Mouse (Mus musculus): Measurements from ENCODE around the gene Nrip2. TPM values are rescaled to one million over a fixed set of nuclear protein-coding genes. Genes with fewer than 3 reads are reported as not detected.

The Nrip2 gene
- polyA plus RNA-seq, 1 experiment from 2014 or later: 2.5 TPM

- WGBS: 96% methylated on average over 1 of the region's 1 CpGs
- ATAC-seq (ENCODE audit: insufficient number of reproducible peaks, insufficient read depth, low FRiP score, low read depth): no peak
- Histone ChIP-seq H3K9me3 (ENCODE audit: control insufficient read depth, low read length) (no peaks in the 10 kb centered on the region), H3K36me3 (ENCODE audit: control insufficient read depth, insufficient read depth, low read length) (peaks cover 13% of the 10 kb centered on the region), H3K4me1 (ENCODE audit: control insufficient read depth in 2 of 2, insufficient read depth in 2 of 2, low read length in 2 of 2) (no peaks in the 10 kb centered on the region), H3K4me2 (ENCODE audit: low read length) (no peak overlapping the region), H3K27me3 (ENCODE audit: control insufficient read depth, insufficient read depth, low read length) (no peaks in the 10 kb centered on the region), H3K9ac (ENCODE audit: low read length) (no peak overlapping the region), H3K4me3 (ENCODE audit: control insufficient read depth in 1 of 2, insufficient read depth in 1 of 2, low read depth in 1 of 2, low read length in 2 of 2) (no peak overlapping the region), H3K27ac (replicated peaks in 1 of 2; ENCODE audit: control insufficient read depth in 1 of 2, insufficient read depth in 1 of 2, low read depth in 2 of 2, low read length in 2 of 2) (no peak overlapping the region)
Observed at GRCm38 (mm10) chr6:128418076-128418475, 19.0 kb downstream of the Nrip2 start.

DNA sequence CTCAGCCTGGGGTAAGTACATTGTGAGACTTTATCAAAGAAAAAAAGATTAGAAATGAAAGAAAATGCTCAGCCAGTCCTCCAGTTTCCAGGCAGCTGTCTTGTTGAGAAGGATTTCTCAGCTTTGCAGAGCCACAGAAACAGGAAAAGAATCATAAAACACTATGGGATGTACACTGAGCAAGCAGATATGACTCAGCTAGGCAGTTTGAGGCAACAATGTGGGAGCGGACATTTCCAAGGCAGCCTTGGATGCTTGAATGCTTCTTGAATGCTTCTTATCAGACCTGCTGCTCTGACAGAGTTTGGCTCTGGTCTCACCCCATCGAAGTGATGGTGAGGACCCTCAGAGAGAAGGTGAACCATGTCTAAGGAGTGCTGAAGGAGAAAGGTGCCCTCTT, 21.9 kb downstream of the Nrip2 start:
- Histone ChIP-seq H3K4me3 (ENCODE audit: control insufficient read depth in 1 of 2, insufficient read depth in 1 of 2, low read depth in 1 of 2, low read length in 2 of 2) (no peak overlapping the region), H3K4me2 (ENCODE audit: low read length) (no peak overlapping the region), H3K4me1 (ENCODE audit: control insufficient read depth in 2 of 2, insufficient read depth in 2 of 2, low read length in 2 of 2) (peaks cover 2 to 7% of the 10 kb centered on the region in 2 experiments; a peak in 3 of 4 replicates), H3K27ac (replicated peaks in 1 of 2; ENCODE audit: control insufficient read depth in 1 of 2, insufficient read depth in 1 of 2, low read depth in 2 of 2, low read length in 2 of 2) (0 out of 4 replicates have a peak overlapping the region, but pooled peaks of 1 of the 2 experiments have one; percentile 2), H3K9ac (ENCODE audit: low read length) (no peak overlapping the region), H3K36me3 (ENCODE audit: control insufficient read depth, insufficient read depth, low read length) (no peaks in the 10 kb centered on the region), H3K27me3 (ENCODE audit: control insufficient read depth, insufficient read depth, low read length) (no peaks in the 10 kb centered on the region), H3K9me3 (ENCODE audit: control insufficient read depth, low read length) (no peaks in the 10 kb centered on the region)
- 60% methylated on average over 2 of the region's 2 CpGs for WGBS
- ATAC-seq (ENCODE audit: insufficient number of reproducible peaks, insufficient read depth, low FRiP score, low read depth): no peak

DNA sequence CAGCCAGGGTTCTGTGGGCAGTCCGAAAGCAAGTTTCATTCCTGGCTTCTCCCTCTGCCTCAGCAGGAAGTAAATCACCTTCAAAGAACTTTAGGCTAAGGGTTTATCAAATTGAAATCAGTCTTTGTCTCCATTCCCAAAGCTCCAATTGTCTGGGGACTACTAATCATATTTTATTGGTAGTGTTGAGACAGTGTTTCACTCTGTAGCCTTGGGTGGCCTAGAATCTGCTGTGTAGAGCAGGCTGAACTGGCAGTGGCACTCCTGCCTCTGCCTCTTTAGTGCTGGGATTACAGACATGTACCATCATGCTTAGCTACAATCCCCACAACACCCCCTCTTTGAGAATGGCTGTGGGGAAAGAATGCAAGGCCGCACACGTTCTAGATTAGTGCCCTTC, 22.4 kb downstream of the Nrip2 start:
- no peak overlapping the region for H3K27ac ChIP-seq (replicated peaks in 1 of 2; ENCODE audit: control insufficient read depth in 1 of 2, insufficient read depth in 1 of 2, low read depth in 2 of 2, low read length in 2 of 2)
- H3K9ac ChIP-seq (ENCODE audit: low read length): no peak overlapping the region
- 81% methylated on average over 3 of the region's 3 CpGs for WGBS
- H3K4me3 ChIP-seq (ENCODE audit: control insufficient read depth in 1 of 2, insufficient read depth in 1 of 2, low read depth in 1 of 2, low read length in 2 of 2): no peak overlapping the region
- no peaks in the 10 kb centered on the region for H3K9me3 ChIP-seq (ENCODE audit: control insufficient read depth, low read length)
- H3K4me1 ChIP-seq (ENCODE audit: control insufficient read depth in 2 of 2, insufficient read depth in 2 of 2, low read length in 2 of 2): peaks cover 2 to 7% of the 10 kb centered on the region in 2 experiments; a peak in 3 of 4 replicates
- H3K4me2 ChIP-seq (ENCODE audit: low read length): no peak overlapping the region
- no peaks in the 10 kb centered on the region for H3K27me3 ChIP-seq (ENCODE audit: control insufficient read depth, insufficient read depth, low read length)
- no peaks in the 10 kb centered on the region for H3K36me3 ChIP-seq (ENCODE audit: control insufficient read depth, insufficient read depth, low read length)
- no peak for ATAC-seq (ENCODE audit: insufficient number of reproducible peaks, insufficient read depth, low FRiP score, low read depth)

GRCm38 (mm10) chr6:128423496-128424268, 24.6 kb downstream of the Nrip2 start:
- Histone ChIP-seq H3K9ac (ENCODE audit: low read length) (peak overlapping the region; percentile 82), H3K36me3 (ENCODE audit: control insufficient read depth, insufficient read depth, low read length) (peaks cover 10% of the 10 kb centered on the region), H3K4me1 (ENCODE audit: control insufficient read depth in 2 of 2, insufficient read depth in 2 of 2, low read length in 2 of 2) (peaks cover 2 to 7% of the 10 kb centered on the region in 2 experiments; a peak in 3 of 4 replicates), H3K9me3 (ENCODE audit: control insufficient read depth, low read length) (no peaks in the 10 kb centered on the region), H3K27ac (replicated peaks in 1 of 2; ENCODE audit: control insufficient read depth in 1 of 2, insufficient read depth in 1 of 2, low read depth in 2 of 2, low read length in 2 of 2) (peak overlapping the region in 1 of 2 experiments; percentile 94; a peak in 2 of 4 replicates), H3K4me3 (ENCODE audit: control insufficient read depth in 1 of 2, insufficient read depth in 1 of 2, low read depth in 1 of 2, low read length in 2 of 2) (peak overlapping the region; percentile 47 to 84), H3K4me2 (ENCODE audit: low read length) (peak overlapping the region; percentile 78), H3K27me3 (ENCODE audit: control insufficient read depth, insufficient read depth, low read length) (no peaks in the 10 kb centered on the region)
- WGBS: 43% methylated on average over 15 of the region's 16 CpGs
- ATAC-seq (ENCODE audit: insufficient number of reproducible peaks, insufficient read depth, low FRiP score, low read depth): no peak

GRCm38 (mm10) chr6:128424269-128425019, 25.3 kb downstream of the Nrip2 start, which contains the start of gene Itfg2:
Gene Itfg2 (minus strand): TSS chr6:128424931.
- Histone ChIP-seq H3K4me1 (ENCODE audit: control insufficient read depth in 2 of 2, insufficient read depth in 2 of 2, low read length in 2 of 2) (peaks cover 2 to 7% of the 10 kb centered on the region in 2 experiments; a peak in 3 of 4 replicates), H3K4me3 (ENCODE audit: control insufficient read depth in 1 of 2, insufficient read depth in 1 of 2, low read depth in 1 of 2, low read length in 2 of 2) (peak within 1 kb of the TSS; percentile 47 to 84), H3K9ac (ENCODE audit: low read length) (peak within 1 kb of the TSS; percentile 82), H3K36me3 (ENCODE audit: control insufficient read depth, insufficient read depth, low read length) (peaks cover 18% of the 10 kb centered on the region), H3K27me3 (ENCODE audit: control insufficient read depth, insufficient read depth, low read length) (no peaks in the 10 kb centered on the region), H3K27ac (replicated peaks in 1 of 2; ENCODE audit: control insufficient read depth in 1 of 2, insufficient read depth in 1 of 2, low read depth in 2 of 2, low read length in 2 of 2) (peak within 1 kb of the TSS; percentile 94 to 98), H3K4me2 (ENCODE audit: low read length) (peak within 1 kb of the TSS; percentile 78), H3K9me3 (ENCODE audit: control insufficient read depth, low read length) (no peaks in the 10 kb centered on the region)
- under 1% methylated on average over 42 of the region's 42 CpGs for WGBS
- ATAC-seq (ENCODE audit: insufficient number of reproducible peaks, insufficient read depth, low FRiP score, low read depth): peak; percentile 92

DNA sequence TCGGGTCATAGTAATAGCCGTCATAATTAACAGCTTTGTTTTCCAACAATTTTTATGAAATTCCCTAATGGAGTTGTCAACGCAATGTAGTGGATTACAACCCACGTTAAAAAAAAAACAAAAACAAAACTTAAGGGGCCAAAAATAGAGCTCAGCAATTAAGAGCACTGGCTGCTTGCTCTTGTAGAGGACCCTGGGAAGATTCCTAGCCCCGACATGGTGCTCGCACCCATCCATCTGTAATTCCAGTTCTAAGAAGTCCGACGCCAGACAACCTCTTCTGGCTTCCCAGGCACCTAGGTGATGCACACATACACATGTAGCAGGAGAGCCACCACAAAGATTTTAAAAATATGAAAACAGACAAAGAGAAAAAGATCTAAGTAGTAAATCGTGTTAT, 25.9 kb downstream of the Nrip2 start:
- 18% methylated on average over 9 of the region's 9 CpGs for WGBS
- H3K4me3 ChIP-seq (ENCODE audit: control insufficient read depth in 1 of 2, insufficient read depth in 1 of 2, low read depth in 1 of 2, low read length in 2 of 2): peak overlapping the region; percentile 47 to 84
- peak overlapping the region; percentile 78 for H3K4me2 ChIP-seq (ENCODE audit: low read length)
- H3K36me3 ChIP-seq (ENCODE audit: control insufficient read depth, insufficient read depth, low read length): peaks cover 24% of the 10 kb centered on the region
- peaks cover 4 to 7% of the 10 kb centered on the region in 2 experiments; a peak in 3 of 4 replicates for H3K4me1 ChIP-seq (ENCODE audit: control insufficient read depth in 2 of 2, insufficient read depth in 2 of 2, low read length in 2 of 2)
- H3K27ac ChIP-seq (replicated peaks in 1 of 2; ENCODE audit: control insufficient read depth in 1 of 2, insufficient read depth in 1 of 2, low read depth in 2 of 2, low read length in 2 of 2): peak overlapping the region; percentile 94 to 98
- peak overlapping the region; percentile 82 for H3K9ac ChIP-seq (ENCODE audit: low read length)
- no peaks in the 10 kb centered on the region for H3K27me3 ChIP-seq (ENCODE audit: control insufficient read depth, insufficient read depth, low read length)
- ATAC-seq (ENCODE audit: insufficient number of reproducible peaks, insufficient read depth, low FRiP score, low read depth): no peak
- no peaks in the 10 kb centered on the region for H3K9me3 ChIP-seq (ENCODE audit: control insufficient read depth, low read length)

- Histone ChIP-seq H3K9me3 (ENCODE audit: control insufficient read depth, low read length) (no peaks in the 10 kb centered on the region), H3K4me1 (ENCODE audit: control insufficient read depth in 2 of 2, insufficient read depth in 2 of 2, low read length in 2 of 2) (peaks cover 7 to 11% of the 10 kb centered on the region in 2 experiments; a peak in 3 of 4 replicates), H3K27me3 (ENCODE audit: control insufficient read depth, insufficient read depth, low read length) (no peaks in the 10 kb centered on the region), H3K4me2 (ENCODE audit: low read length) (no peak overlapping the region), H3K27ac (replicated peaks in 1 of 2; ENCODE audit: control insufficient read depth in 1 of 2, insufficient read depth in 1 of 2, low read depth in 2 of 2, low read length in 2 of 2) (no peak overlapping the region), H3K4me3 (ENCODE audit: control insufficient read depth in 1 of 2, insufficient read depth in 1 of 2, low read depth in 1 of 2, low read length in 2 of 2) (no peak overlapping the region), H3K36me3 (ENCODE audit: control insufficient read depth, insufficient read depth, low read length) (peaks cover 49% of the 10 kb centered on the region), H3K9ac (ENCODE audit: low read length) (no peak overlapping the region)
- no peak for ATAC-seq (ENCODE audit: insufficient number of reproducible peaks, insufficient read depth, low FRiP score, low read depth)
- WGBS: 87% methylated on average over 5 of the region's 5 CpGs
Observed at GRCm38 (mm10) chr6:128427571-128427970, 28.5 kb downstream of the Nrip2 start.

Measured in heart, embryonic 14.5 days (tissue).